Mouse (Mus musculus) kidney, embryonic 15.5 days (tissue): ENCODE results near the gene Cep44. TPM values are rescaled to one million over a fixed set of nuclear protein-coding genes. Genes with fewer than 3 reads are reported as not detected.

Experiments
- ATAC-seq: fragments of 200-750 bp; cut with Nextera tagmentation; replicated peaks from 2 replicates; pipeline ENCODE4 v1.8.0; 2017; ENCODE audit warnings: moderate TSS enrichment; ENCODE audit not compliant: low FRiP score
- H3K27ac ChIP-seq: fragments of 300-500 bp; sonication (generic); 2 replicates; pipeline ENCODE4 v1.5.1; 2015; ENCODE audit warnings: mild to moderate bottlenecking, inconsistent platforms
- H3K27me3 ChIP-seq: fragments of 300-500 bp; sonication (generic); 2 replicates; pipeline ENCODE4 v1.6.1; 2015; ENCODE audit warnings: inconsistent platforms
- H3K36me3 ChIP-seq: fragments of 300-500 bp; sonication (generic); 2 replicates; pipeline ENCODE4 v1.6.1; 2015; ENCODE audit warnings: inconsistent platforms
- H3K4me1 ChIP-seq: fragments of 300-500 bp; sonication (generic); 2 replicates; pipeline ENCODE4 v1.6.1; 2015; ENCODE audit warnings: inconsistent platforms
- H3K4me2 ChIP-seq: fragments of 300-500 bp; sonication (generic); 2 replicates; pipeline ENCODE4 v1.6.1; 2015; ENCODE audit warnings: moderate library complexity, mild to moderate bottlenecking, inconsistent platforms
- H3K4me3 ChIP-seq: fragments of 300-500 bp; sonication (generic); replicated peaks from 2 replicates; pipeline ENCODE4 v1.5.1; 2015; ENCODE audit warnings: mild to moderate bottlenecking, inconsistent platforms
- H3K9ac ChIP-seq: fragments of 300-500 bp; sonication (generic); 2 replicates; pipeline ENCODE4 v1.6.1; 2015; ENCODE audit warnings: mild to moderate bottlenecking, inconsistent platforms
- H3K9me3 ChIP-seq: fragments of 300-500 bp; sonication (generic); replicated peaks from 2 replicates; pipeline ENCODE4 v1.6.1; 2016; ENCODE audit warnings: inconsistent platforms
- WGBS: fragments of 180-500 bp; shearing (Covaris S2); methylation state at CpG from one replicate; pipeline ENCODE4 v1.1.7; 2015; ENCODE audit warnings: mixed read lengths; 5-methylcytosine and 5-hydroxymethylcytosine counted together
- polyA plus RNA-seq: library from polyadenylated mRNA; unstranded; fragments of >200 nt; fragmentation: Nextera tagmentation; extraction: Ambion mirVana; gene quantifications from 2 replicates; pipeline ENCODE4 v1.2.1, GENCODE M21; 2015

Gene Cep44
- polyA plus RNA-seq = 40.1 and 40.8 TPM in 2 replicates

DNA sequence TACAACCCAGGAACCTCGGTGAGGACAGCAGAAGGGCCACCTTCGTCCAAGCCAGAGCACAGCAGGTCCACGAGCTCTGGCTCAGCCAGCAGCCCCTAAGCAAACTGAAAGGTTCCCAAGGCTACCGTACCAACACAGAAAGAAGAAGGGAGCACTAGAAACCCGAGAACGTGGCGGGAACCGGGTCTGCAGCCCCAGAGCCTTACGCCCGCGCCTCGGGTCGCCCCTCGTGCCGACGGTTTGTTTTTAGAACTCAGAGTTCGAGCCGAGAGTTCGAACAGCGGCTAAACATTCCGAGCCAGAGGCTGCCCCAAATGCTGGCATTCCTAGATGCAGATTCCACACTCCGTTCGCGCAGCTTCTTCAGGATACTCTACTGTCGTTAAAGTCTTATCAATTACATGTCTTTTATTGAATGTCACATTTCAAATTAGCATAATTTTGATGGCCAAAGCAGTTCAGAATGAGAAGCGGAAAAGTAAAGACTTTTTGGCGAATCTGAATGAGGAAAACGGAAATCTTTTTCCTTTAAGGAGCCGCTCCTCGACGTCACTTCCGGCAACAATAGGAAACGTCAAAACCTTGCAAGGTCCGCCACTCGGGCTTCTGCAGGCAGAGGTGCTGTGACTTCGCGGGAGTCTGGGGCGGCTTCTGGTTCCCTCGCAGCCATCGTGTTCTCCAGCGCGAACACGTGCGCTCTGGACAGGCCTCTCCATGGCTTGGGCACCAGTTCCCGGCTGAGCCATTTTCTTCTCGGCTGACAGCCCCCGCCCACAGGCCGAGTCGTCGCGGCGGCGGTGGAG is at the start of gene Cep44, which contains the start of gene Fbxo8:
Gene Cep44, minus strand, starts transcription at position 490 of the 803 bp plus-strand sequence.
Gene Fbxo8, plus strand, starts transcription at position 533 of the 803 bp plus-strand sequence.
- Histone ChIP-seq H3K4me1 (peaks cover 12% of the 10 kb centered on the region), H3K4me2 (peak within 1 kb of the TSS; percentile 63), H3K36me3 (peaks cover 1% of the 10 kb centered on the region), H3K9ac (peak within 1 kb of the TSS; percentile 91), H3K4me3 (peak within 1 kb of the TSS; percentile 95), H3K27me3 (no peaks in the 10 kb centered on the region), H3K27ac (peak within 1 kb of the TSS; percentile 91), H3K9me3 (no peaks in the 10 kb centered on the region)
- peak; percentile 92 for ATAC-seq
- WGBS = under 1% methylated on average over 53 of the region's 53 CpGs

DNA sequence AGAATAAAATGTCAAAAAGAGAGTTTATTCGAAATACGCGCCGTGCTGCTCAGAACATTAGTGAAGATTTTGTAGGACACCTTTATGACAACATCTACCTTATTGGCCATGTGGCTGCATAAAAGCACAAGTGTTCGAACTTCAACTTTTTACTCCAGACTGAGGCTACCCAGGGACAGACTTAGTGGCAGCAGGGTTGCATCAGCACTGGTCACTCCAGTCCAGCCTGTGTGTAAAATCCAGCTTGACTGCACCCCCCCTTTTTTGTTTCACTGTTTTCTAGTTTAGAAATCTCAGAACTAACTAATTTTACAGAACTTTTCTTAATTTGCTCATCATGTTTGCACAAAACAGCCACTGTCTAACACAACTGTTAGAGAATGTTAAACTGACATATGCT is 40.7 kb upstream of the Cep44 start:
- no peak for ATAC-seq
- H3K4me3 ChIP-seq = no peak overlapping the region
- H3K27ac ChIP-seq = no peak overlapping the region
- H3K4me1 ChIP-seq = no peaks in the 10 kb centered on the region
- peaks cover 10% of the 10 kb centered on the region; the same call in 1 of the 2 replicates for H3K36me3 ChIP-seq
- no peak overlapping the region for H3K9ac ChIP-seq
- no peaks in the 10 kb centered on the region for H3K27me3 ChIP-seq
- no peak overlapping the region for H3K4me2 ChIP-seq
- H3K9me3 ChIP-seq = no peaks in the 10 kb centered on the region
- 94% methylated on average over 5 of the region's 5 CpGs for WGBS

DNA sequence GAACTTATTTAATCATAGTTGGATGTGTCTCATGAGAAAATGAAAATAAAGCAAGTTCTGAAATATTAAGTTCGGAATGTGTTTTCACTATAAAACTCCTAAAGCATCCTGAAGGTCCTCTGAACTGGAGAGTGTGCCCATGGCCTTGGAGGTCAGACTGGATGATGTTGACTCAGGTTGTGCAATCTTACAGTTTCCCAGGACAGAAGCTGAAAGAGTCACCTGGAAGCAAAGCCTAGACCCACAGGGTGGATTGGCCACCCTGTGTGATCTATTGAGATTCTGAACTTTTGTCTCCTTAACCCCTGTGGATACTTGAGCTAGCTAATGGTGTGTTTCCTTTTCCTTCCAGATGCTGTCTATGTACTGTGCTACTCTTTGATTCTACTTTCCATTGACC is 40.2 kb upstream of the Cep44 start:
- Histone ChIP-seq H3K4me2 (no peak overlapping the region), H3K9me3 (no peaks in the 10 kb centered on the region), H3K4me1 (no peaks in the 10 kb centered on the region), H3K27me3 (no peaks in the 10 kb centered on the region), H3K4me3 (no peak overlapping the region), H3K27ac (no peak overlapping the region), H3K9ac (no peak overlapping the region), H3K36me3 (peaks cover 10% of the 10 kb centered on the region; the same call in 1 of the 2 replicates)
- WGBS = 97% methylated on average over 1 of the region's 1 CpGs
- no peak for ATAC-seq

DNA sequence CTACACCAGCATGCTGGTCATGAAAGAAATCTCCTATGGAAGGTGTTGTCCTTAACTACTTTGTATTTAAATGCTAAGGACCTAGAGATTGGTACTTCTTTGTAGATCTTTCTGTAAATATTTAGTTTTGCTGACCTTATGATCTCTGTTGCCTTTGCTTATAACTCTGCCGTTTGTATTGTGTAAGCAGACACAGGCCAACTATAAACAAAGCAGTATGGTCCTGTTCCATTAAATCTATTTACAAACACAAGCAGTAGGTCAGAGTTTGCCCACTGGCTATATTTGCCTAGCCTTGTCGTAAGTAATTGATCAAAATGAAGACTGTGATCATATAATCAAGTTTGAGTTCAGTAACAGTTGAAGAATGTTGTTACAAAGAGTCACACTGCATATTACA is 38.2 kb upstream of the Cep44 start:
- H3K4me3 ChIP-seq = no peak overlapping the region
- H3K9ac ChIP-seq = no peak overlapping the region
- H3K27ac ChIP-seq = no peak overlapping the region
- peaks cover 10% of the 10 kb centered on the region; the same call in 1 of the 2 replicates for H3K36me3 ChIP-seq
- no peaks in the 10 kb centered on the region for H3K9me3 ChIP-seq
- no peak for ATAC-seq
- 65% methylated on average over 2 of the region's 2 CpGs for WGBS
- H3K4me2 ChIP-seq = no peak overlapping the region
- no peaks in the 10 kb centered on the region for H3K4me1 ChIP-seq
- no peaks in the 10 kb centered on the region for H3K27me3 ChIP-seq

DNA sequence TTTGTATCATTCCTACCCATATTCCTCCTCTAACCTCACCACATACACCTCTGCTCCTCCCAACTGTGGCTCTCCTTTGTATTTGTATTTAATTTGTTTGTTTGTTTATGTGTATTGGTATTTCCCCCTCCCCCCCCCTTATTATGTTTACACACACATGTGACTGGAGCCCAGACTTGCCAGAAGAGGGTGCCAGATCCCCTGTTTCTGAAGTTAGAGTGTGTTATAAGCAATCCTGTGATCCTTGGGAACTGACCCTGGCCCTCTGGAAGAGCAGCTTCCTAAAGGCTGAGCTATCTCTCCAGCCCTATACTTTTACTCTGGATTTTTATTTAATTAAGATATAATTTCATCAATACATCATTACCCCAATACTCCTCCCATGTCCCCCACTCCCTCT is 32.0 kb upstream of the Cep44 start:
- Histone ChIP-seq H3K27ac (no peak overlapping the region), H3K9ac (no peak overlapping the region), H3K4me1 (no peaks in the 10 kb centered on the region), H3K27me3 (no peaks in the 10 kb centered on the region), H3K36me3 (no peaks in the 10 kb centered on the region), H3K4me2 (no peak overlapping the region), H3K9me3 (no peaks in the 10 kb centered on the region), H3K4me3 (no peak overlapping the region)
- ATAC-seq = no peak

DNA sequence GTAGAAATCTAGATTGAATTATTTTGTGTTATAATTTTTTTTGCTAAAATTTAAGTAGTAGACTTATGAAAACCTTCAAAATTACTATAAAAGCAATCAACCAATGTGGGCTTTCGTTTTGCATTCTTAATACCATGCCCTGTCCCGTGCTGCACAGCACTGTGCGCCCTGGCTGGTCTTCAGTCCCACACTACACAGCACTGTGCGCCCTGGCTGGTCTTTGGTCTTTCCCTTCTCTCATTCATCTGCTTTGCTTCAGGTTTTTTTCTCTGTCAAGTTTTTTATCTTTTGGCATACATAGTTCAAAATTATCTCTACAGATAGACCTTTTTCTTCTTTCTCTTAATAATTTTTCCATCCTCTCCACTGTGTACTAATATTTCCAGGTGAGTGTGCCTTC is 30.1 kb upstream of the Cep44 start:
- Histone ChIP-seq H3K27ac (no peak overlapping the region), H3K9me3 (no peaks in the 10 kb centered on the region), H3K4me3 (no peak overlapping the region), H3K27me3 (no peaks in the 10 kb centered on the region), H3K4me1 (no peaks in the 10 kb centered on the region), H3K4me2 (no peak overlapping the region), H3K9ac (no peak overlapping the region), H3K36me3 (no peaks in the 10 kb centered on the region)
- no peak for ATAC-seq
- 91% methylated on average over 4 of the region's 4 CpGs for WGBS

DNA sequence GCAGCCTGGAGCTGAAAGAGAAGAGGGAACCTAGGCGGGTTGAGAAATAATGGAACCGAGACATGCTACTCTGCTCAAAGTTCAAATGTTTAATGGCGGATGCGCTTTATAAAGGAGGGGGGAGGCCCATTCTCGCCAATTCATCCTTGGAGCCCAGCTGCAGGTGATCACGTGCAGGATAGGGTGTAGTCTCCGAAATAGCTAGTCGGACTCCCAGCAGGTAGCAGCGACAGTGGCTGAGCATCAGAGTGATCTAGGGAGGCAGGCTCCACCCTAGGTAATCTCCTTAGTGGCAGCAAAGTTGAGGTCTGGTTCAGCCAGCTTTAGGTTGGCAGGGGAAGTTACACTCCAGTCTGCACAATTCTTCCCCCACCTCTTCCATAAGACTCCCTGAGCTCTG is 16.0 kb upstream of the Cep44 start:
- Histone ChIP-seq H3K4me3 (no peak overlapping the region), H3K36me3 (peaks cover 3% of the 10 kb centered on the region; the same call in 1 of the 2 replicates), H3K27ac (no peak overlapping the region), H3K4me1 (no peaks in the 10 kb centered on the region), H3K4me2 (no peak overlapping the region), H3K9ac (no peak overlapping the region), H3K27me3 (no peaks in the 10 kb centered on the region), H3K9me3 (no peaks in the 10 kb centered on the region)
- ATAC-seq = no peak
- WGBS = 93% methylated on average over 9 of the region's 9 CpGs

DNA sequence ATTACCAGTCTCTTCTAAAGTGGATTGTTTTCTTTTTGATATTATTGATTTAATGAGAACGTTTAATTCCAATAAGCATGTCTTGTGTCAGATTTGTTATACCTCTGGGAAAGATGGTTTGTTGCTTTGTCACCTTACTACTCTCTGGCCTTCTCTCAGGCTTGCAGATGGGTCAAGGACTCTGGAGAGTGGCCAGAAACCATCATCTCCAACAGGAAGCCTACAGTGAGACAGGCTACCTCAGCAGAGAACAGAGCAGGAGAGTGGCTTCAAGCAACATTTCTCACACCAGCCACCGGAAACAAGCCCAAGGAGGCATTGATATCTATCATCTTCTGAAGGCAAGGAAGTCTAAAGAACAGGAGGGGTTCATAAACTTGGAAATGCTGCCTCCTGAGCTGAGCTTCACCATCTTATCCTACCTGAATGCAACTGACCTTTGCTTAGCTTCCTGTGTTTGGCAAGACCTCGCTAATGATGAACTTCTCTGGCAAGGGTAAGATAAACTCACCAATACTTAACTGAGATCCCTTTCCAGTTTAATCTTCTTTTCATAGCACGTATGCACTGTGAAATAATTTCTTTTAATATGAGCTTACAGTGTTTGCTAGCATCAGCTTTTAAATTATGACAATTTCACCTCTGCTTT is 13.7 kb upstream of the Cep44 start:
- no peaks in the 10 kb centered on the region for H3K9me3 ChIP-seq
- no peak overlapping the region for H3K9ac ChIP-seq
- H3K27me3 ChIP-seq = no peaks in the 10 kb centered on the region
- ATAC-seq = no peak
- no peak overlapping the region for H3K4me2 ChIP-seq
- H3K27ac ChIP-seq = no peak overlapping the region
- H3K36me3 ChIP-seq = peaks cover 3% of the 10 kb centered on the region; the same call in 1 of the 2 replicates
- WGBS = 78% methylated on average over 4 of the region's 4 CpGs
- H3K4me1 ChIP-seq = no peaks in the 10 kb centered on the region
- no peak overlapping the region for H3K4me3 ChIP-seq

DNA sequence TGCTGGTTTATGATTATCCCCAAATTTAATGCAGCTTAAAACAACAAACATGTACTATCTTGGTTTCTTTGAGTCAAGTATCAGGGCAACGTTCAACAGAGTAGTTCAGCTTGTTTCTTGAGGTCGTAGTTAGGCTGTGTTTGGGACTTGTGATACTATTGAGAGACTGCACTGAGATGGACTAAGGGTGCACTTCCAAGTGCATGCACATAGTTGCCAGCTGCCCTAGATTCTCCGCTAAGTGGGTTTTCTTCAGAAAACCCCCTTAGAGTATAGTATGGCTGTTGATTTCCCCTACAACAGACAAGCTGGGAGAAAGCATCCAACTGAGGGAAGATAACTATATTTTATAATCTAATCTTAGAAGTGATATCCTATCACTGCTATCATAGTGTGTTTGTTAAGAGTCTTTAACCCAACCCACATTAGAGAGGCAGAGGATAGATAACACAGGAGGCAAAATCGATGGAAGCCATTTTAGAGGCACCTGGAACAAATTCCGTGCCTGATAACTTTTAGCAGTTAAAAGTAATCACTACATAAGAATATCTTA is 1.8 kb upstream of the Cep44 start:
- H3K9ac ChIP-seq = no peak overlapping the region

DNA sequence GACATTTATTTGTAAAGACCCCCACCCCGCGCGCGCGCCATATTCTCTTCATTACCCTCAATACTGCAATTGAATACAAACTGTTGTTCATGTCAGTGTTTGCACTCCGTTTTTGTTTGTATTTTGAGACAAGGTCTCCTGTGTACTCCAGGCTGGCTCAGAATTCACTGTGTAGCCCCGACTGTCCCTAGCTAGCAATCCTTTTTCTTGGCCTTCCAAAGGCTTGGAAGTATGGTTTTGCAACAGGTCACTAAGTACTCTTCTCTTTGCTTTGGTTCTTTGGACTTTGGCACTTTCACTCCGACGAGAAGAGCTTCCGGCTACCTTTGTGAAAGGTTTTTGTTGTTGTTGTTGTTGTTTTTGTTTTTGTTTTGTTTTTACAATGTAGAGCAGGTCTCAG is 1.2 kb upstream of the Cep44 start:
- no peaks in the 10 kb centered on the region for H3K9me3 ChIP-seq
- no peak for ATAC-seq
- H3K4me2 ChIP-seq = peak overlapping the region; percentile 63
- H3K27ac ChIP-seq = no peak overlapping the region
- no peaks in the 10 kb centered on the region for H3K27me3 ChIP-seq
- H3K36me3 ChIP-seq = no peaks in the 10 kb centered on the region
- WGBS = 33% methylated on average over 10 of the region's 10 CpGs
- peaks cover 12% of the 10 kb centered on the region for H3K4me1 ChIP-seq
- peak overlapping the region; percentile 91 for H3K9ac ChIP-seq
- H3K4me3 ChIP-seq = peak overlapping the region; percentile 95

More for the DNA sequence above, 1.8 kb upstream of the Cep44 start:
- no peak overlapping the region for H3K4me2 ChIP-seq
- no peak for ATAC-seq
- no peaks in the 10 kb centered on the region for H3K9me3 ChIP-seq
- H3K27ac ChIP-seq = no peak overlapping the region
- no peaks in the 10 kb centered on the region for H3K27me3 ChIP-seq
- peaks cover 12% of the 10 kb centered on the region for H3K4me1 ChIP-seq
- H3K36me3 ChIP-seq = no peaks in the 10 kb centered on the region
- no peak overlapping the region for H3K4me3 ChIP-seq
- 73% methylated on average over 5 of the region's 5 CpGs for WGBS

DNA sequence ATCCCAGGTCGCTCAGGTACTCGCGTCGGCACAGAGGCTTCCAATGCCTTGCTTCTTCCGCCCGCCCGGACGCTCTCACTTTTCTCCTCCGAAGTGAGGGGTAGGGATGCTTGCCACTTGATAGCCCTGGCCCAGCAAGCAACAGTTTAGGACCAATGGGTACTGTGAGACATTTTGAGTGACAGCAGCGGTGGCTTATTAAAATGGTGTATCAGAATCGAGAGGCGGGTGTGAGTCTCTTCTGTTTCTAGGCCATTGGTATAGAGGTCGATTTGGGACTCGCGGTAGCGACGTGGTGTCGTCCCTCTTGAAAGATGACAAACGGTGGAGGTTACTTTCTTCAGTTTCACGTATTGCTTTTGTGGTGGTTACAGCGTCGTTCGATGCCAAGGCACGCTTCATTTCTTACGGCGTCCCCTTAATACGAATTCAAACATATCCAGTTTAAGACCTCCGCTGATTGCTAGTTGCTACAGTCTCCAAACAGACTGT is 560 bp upstream of the Cep44 start:
- ATAC-seq = peak; percentile 99
- WGBS = under 1% methylated on average over 28 of the region's 28 CpGs
- H3K4me1 ChIP-seq = peaks cover 12% of the 10 kb centered on the region
- H3K27me3 ChIP-seq = no peaks in the 10 kb centered on the region
- H3K4me2 ChIP-seq = peak overlapping the region; percentile 63
- no peaks in the 10 kb centered on the region for H3K9me3 ChIP-seq
- H3K9ac ChIP-seq = peak overlapping the region; percentile 91
- H3K4me3 ChIP-seq = peak overlapping the region; percentile 95
- peak overlapping the region; percentile 91 for H3K27ac ChIP-seq
- H3K36me3 ChIP-seq = no peaks in the 10 kb centered on the region

DNA sequence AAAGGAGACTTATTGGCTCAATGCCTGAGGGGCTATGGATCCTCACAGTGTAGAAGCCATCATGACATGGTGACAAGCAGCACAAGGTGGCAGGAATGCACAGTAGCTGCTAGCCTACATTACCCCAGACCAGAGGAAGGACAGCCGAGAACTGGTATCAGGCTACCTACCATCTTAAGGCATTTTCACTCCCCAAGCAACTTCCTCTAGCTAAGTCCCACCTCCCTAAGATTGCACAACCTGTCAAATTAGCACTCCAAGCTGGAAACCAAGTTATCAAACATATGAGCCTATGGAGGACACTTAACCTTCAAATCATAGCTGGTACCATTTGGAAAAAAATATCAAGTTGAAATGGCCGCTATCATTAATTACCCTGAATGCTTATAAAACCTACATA is 3.0 kb downstream of the Cep44 start:
- no peak for ATAC-seq
- Histone ChIP-seq H3K4me3 (no peak overlapping the region), H3K9ac (no peak overlapping the region), H3K4me2 (no peak overlapping the region), H3K27me3 (no peaks in the 10 kb centered on the region), H3K27ac (no peak overlapping the region), H3K4me1 (peaks cover 12% of the 10 kb centered on the region), H3K9me3 (no peaks in the 10 kb centered on the region), H3K36me3 (peaks cover 20% of the 10 kb centered on the region)
- 88% methylated on average over 2 of the region's 2 CpGs for WGBS
